Mouse (Mus musculus) erythroblast, embryonic 14.5 days (primary cell): ENCODE data around the gene Setx.

Experiments used
- GATA1 ChIP-seq: IDR thresholded peaks from 2 replicates; pipeline ENCODE4 v1.6.1; 2012; ENCODE audit warnings: low read length, inconsistent platforms, mixed read lengths
- TAL1 ChIP-seq: IDR thresholded peaks from 3 replicates; pipeline ENCODE4 v1.6.1; 2012; ENCODE audit warnings: low read length, inconsistent platforms, mixed read lengths

- TF ChIP-seq TAL1 (no peak), GATA1 (no peak)
Measured at GRCm38 (mm10) chr2:29186209-29186608, 62.2 kb downstream of the Setx start.
